Mouse (Mus musculus) right cerebral cortex, postnatal 36 days (tissue): ENCODE results near the gene Gm49711.

Source experiments
- DNase-seq, 2 experiments: peaks; one replicate each; pipeline ENCODE4 v3.0.0; 2022; ENCODE audit warnings: low spot score in 2 of 2, mixed read lengths in 1 of 2

Gm49711 gene

DNA sequence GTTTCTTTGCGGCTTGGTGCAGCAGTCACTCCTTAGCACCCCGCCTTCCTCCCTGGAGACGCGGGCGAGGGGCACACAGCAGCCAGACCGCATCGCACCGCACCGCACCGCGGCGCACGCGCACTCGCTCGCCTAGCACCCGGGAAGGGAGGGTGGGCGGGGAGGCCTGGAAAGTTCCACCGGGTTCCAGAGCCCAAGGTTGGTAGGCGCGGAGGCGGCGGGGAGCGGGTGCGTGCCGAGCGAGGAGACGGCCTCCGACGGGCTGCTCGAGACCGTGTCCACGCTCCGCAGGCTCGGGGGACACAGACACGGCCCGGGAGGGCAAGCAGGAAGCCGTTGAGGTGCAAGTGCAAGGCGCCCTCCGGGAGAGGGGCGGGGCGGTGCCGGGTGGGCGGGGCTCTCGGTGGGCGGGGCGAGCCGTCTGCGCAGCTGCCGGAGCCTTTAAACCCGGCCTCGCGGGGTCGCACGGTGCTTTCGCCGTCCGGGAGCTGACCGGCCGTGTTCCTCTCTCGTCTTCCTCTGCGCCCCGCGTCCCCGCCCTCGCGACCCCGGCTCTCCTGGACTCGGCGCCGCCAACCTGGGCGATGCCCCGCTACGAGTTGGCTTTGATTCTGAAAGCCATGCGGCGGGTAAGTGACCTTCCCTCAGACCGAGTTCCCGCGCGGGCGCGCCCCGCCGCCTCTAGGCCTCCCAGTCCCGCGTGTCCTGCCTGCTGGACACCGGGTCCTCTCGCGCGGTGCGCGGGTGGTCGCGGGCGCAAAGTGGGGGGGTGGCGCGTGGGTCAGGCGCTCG, at the start of gene Gm49711, which contains the start of the genes Mrps6 and Slc5a3:
Gene Gm49711 (plus strand): TSS at position 465 of the 792 bp plus-strand sequence.
Gene Mrps6 (plus strand): TSS at position 419 of the 792 bp plus-strand sequence.
Gene Slc5a3 (plus strand): TSS at position 471 of the 792 bp plus-strand sequence.
- DNase-seq, result peak; percentile 80 to 81

DNA sequence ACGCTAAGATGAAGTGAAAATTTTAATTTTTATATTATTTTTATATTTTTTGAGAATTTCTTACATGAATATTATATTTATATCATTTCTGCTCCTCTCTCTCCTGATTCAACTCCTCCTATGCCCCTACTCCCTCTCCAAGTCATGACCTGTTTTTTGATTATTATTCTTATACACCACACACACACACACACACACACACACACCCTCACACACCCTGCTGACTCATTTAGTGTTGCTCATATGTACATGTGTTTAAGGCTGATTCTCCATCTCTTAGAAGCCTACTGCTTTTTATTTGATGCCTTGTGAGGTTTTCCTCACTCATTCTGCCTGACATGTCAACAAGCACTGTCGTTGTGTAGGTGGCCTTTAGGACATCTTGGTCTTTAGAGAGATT, 48.5 kb upstream of the Gm49711 start:
- DNase-seq, result no peak

DNA sequence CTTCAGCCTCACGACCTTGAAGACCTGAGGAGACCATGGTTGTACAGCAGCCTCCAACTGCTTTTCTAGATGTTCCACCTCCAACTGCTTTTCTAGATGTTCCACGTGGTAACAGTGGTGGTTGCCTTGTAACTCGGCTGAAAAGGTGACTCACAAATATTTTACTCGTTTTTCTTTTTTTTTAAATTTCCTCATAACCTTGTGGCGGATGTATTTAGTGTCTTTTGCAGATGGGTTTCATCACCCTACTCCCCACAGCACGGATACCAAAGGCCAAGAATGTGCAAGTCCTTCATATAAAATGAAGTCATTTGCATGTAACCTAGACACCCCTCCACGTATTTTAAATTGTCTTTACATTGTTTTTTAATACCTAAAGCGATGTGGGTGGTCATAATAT, 41.3 kb upstream of the Gm49711 start:
- no peak for DNase-seq

DNA sequence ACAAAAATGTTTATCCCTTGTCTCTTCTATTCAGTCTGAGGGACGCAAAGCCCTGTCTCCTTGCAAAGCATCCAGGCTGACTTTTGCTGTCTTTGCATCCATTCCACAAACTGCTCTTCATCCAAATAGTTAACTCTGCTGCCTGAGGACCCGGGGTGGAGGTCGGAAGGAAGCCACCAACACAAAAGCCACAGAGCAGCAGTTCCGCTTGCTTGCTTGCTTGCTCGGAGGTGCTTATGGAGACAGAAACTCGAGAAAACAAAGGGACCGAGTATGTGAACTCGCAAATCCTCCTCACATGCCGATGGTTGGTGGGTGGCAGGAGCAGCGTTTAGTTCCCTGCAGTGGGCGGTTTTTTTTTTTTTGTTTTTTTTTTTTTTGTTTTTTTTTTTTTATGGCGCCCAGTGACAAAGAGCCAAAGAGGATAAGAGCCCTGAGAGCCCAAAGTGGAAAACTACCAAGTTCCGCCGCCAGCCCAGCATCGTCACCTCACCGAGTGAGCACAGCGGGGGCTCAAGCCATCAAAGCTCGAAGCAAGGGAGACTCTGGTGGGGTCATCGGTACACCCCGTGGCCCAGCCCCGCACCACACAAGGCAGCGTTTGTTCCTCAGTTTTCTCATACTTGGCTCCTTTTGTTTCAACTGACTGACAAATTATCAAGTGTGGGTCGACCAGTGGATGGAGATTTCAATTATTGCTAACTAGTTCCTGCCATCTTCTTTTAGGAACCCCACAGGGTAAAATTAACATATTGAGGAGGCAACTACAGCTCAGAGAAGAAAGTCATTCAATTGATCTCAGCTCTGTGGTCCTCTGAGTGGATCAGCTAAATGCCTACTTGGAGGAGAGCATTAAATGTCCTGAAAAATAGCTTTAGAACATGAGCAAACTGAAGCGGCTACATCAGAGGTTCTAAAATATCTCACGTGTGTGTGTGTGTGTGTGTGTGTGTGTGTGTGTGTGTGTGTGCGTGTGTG, 38.7 kb upstream of the Gm49711 start:
- DNase-seq, result no peak

DNA sequence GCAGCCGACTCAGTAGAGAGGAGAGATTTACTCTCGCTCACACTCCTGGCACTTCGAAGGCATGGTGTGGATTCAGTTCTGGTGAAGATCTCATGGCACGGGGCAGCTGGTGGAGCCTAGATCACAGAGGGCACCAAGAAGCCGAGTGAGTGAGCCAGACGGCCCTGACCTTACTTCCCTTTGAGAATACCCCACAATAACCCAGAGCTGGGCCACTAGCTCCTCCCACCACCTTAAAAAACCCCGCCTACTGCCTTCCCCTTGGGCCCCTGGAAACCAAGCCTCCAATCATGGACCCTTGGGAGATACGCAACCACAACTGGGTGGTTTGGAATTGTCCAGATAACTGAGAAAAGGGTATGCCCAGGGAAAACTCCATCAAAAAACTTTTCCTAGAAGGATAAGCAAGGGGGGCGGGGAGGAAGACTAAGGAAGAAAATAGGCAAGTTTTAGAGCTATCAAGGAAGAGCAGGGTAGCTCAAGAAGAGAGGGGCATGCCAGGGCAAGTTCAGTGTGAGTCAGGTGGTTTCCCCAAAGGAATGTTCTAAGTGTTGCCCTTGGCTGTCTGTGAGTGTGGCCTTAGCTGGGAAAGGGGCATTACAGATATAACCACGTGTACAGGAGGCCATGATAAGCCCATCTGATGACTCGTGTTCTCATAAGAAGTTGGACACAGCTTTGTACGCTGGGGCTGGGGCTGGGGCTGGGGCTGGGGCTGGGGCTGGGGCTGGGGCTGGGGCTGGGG, 36.3 kb upstream of the Gm49711 start:
- DNase-seq, result no peak

DNA sequence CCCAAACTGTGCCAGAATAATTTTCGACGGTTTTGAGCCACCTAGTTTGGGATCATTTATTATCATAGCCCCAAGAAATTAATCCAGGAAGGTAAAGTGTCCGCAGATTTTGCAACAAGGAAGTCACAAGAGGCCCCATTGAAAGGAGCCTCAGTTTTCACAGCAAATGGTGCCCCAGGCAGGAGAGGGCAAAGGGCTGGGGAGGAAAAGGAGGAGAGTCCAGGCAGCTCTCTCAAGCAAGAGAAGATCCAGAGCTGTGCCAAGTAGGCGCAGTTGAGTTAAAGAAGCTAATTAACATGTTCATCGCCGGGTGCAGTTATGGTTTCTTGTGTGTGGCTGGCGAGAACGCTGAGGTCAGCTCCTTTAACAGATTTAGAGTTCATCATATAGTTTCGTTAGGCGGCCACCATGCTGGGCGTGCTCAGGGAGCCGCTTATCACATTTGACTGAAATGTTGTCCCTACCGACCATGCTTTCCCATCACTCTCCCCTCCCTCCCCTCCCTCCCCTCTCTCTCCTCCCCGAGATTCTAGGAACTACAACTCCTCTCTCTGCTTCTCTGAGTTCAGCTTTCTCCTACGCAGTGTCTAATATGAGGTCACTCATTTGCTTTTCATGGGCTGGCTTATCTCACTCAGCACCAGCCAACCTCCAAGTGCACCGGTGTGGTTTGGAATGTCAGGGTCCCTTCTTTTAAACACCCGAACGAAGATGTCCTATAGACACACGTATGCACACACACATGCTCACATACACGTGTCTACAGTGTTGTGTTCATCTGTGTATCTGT, 35.4 kb upstream of the Gm49711 start:
- no peak for DNase-seq

DNA sequence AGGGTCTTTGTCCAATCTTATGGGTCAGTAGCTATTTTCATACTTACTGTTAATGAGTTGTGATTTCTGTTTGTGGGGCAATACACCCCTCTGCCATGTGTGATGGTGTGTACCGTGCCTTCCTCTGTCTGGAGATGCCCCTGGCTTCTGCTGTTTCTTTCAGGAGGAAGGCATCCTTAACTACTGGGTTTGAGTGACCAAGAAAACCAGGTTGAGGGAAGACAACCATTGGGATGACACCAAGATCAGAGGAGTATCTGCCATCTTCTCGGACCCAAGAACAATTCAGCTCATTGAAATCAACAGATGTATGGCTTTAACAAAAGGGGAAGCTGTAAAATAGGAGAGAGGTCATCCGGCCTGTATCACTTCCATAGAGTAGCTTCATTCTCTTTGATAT, 24.8 kb upstream of the Gm49711 start:
- DNase-seq, result no peak

DNA sequence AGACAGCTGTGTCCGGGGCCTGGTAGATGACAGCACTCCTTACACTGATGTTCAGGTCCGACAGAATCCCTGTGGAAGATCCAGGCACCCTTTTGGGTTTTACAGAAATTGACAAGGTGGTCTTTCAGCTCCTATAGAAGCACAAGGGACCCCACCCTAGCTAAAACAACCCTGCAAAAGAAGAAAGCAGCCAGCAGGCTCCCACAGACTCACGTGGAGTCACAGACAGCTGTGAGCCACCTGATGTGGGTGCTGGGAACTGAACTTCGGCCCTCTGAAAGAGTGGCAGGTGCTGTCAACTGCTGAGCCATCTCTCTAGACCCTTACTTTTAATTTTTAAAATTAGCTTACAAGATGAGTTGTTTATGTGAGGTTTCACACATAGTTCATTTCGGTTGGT, 23.4 kb upstream of the Gm49711 start:
- DNase-seq, result no peak

DNA sequence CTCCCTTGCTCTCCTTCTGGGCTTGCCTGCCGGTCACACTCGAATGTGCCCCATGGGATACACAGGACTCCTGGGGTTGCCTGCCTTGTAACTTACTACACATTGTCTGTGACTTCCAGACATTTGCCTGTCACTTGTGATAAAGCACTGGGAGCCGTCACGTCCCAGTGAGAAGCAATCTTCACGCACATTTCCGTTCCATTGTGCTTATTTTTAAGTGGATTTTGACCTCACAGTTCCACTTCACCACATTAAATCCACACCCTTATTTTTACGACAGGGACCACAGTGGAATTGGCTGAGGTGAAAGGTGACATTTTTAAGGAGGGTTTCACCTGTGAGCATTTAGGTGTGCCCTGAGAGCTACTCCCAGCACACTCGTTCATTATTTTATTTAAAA, 21.4 kb upstream of the Gm49711 start:
- no peak for DNase-seq

DNA sequence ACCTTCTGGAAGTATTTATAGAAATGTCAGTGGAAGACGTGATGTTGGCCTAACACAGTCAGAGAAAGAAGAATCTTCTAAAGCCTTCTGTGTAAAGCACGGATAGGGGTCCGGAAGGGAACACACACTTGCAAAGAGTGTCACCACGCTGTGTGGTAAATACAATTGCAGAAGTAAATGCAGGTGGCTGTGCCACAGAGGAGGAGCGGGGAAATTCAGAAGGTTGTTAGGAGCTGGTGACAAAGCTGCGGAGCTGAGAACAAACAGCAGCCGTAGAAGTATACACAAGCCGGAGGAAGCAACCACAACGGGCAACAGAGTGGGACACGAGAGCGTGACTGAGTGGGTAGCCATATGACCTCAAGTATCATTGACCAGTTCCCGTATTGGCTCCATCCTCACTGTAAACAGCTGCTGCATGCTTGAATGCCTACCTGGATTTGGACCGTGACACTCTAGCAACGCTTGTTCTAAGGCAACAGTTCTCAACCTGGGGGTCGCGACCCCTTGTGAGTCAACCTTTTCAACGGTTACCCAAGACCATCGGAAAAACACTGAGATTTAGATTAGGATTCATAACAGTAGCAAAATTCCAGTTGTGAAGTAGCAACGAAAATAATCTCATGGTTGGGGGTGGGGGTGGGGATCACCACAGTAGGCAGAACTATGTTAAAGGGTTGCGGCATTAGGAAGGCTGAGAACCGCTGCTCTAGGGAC, 20.1 kb upstream of the Gm49711 start:
- DNase-seq, result no peak

DNA sequence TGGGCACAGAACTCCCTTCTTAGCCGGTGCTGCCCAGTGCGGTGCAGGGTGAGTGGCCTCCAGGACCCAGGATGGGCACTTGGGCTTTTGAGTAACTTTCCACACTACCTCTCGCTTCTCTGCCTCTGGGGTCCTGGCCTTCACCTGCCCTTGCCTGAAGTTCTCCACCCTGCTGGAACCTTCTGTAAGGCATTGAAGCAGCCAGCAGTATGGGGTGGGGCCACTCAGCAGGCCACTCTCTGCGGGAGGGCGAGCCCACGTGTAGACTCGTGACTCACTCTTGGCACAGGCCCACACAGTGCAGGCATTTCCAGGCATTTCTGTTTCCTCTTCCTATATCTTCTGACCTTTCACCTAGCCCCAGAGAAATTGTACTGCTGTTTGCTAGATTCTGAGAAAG, 18.7 kb upstream of the Gm49711 start:
- no peak for DNase-seq

DNA sequence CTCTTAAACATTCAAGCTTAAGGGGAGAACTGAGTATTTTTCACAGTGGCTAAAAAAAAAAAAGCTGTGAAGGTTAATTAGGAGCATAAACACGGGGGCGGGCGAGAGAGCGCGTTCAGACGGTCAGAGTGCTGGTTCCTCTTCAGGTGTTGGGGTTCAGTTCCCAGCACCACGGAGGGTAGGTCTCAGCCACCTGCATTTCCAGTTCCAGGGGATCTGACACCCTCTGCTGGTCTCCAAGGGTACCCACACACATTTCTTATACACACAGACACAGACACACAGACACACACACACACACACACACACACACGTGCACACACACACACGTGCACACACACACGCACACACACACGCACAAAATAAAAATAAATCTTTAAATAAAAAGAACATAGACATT, 18.1 kb upstream of the Gm49711 start:
- DNase-seq, result no peak

DNA sequence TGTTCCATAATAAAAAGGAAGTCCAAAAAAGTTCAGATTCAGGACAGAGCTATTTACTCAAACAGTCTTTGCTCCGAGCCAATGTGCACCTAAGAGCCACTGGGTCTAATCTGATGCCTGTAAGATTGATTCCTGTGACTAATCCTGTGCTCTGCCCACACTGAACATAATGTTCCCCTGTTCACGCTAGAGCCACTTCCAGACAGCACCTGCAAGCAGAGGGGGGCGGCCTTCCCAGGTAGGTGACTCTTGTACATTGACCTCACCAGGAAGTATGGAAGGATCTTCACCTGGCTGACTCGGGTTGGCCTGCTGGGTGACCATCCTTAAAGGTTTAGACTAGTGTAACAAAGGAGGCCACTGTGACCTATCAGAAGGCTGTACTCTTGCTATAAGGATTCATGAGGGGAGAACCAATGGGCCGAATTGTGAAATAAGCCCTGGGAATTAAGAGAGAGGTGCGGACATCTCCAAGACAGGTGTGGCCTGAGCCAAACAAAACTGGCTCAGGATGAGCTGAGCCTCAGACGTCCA, 6.3 kb upstream of the Gm49711 start:
- DNase-seq, result no peak

DNA sequence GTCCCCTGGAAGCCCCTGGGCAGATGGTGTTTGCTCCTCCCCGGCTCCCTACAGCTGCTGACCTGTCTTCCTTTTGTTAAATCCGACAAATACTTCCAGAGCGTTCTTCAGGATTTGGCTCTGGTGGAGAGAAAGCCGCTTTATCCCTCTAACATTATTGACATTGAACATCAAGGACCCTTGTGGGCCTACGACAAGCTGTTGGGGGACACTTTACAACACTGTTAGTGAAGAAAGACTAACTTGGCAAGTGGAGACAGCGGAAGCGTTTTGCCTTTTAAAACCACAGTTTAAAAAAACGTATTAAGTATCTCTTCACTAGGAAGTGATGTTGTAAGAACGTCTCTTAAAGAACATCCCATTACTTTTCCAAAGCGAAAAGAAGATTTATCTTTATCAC, 5.5 kb upstream of the Gm49711 start:
- no peak for DNase-seq

DNA sequence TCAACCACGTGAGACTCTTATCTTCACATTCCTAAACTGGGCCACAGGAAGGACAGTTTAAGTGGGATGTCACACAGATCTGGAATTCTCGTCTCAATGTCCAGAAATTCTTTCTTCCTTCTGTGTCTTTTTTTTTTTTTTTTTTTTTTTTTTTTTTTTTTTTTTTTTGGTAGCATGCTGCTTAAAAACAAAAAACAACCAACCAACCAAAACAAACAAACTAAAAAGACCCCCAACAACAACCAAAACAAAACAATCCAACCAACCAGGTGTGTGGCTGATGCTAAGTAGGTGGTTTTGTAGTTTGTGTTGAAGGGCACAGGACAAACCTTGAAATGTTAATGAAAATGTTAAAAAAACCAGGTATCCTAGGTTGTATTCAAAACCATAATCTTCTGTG, 1.4 kb upstream of the Gm49711 start:
- DNase-seq, result no peak

DNA sequence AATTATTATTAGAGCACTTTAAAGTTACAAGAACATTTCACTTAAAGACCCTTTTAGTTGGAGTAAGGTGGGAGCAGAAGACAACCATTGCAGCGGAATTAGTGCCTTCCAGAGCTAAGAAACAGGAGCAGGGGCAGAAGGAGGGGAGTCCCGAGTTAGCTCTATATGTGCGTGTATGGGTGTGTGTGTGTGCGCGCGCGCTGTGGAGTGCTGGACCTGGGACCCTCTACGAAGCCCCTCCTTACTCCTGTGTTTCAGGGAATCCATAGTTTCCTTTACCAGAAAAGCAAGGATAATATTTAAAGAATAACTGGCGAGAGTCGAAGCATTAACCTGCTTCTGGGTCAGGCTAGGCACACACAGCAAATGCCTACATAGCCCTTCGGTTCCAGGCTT, 662 bp upstream of the Gm49711 start:
- DNase-seq, result peak in 1 of 2 experiments; percentile 6

DNA sequence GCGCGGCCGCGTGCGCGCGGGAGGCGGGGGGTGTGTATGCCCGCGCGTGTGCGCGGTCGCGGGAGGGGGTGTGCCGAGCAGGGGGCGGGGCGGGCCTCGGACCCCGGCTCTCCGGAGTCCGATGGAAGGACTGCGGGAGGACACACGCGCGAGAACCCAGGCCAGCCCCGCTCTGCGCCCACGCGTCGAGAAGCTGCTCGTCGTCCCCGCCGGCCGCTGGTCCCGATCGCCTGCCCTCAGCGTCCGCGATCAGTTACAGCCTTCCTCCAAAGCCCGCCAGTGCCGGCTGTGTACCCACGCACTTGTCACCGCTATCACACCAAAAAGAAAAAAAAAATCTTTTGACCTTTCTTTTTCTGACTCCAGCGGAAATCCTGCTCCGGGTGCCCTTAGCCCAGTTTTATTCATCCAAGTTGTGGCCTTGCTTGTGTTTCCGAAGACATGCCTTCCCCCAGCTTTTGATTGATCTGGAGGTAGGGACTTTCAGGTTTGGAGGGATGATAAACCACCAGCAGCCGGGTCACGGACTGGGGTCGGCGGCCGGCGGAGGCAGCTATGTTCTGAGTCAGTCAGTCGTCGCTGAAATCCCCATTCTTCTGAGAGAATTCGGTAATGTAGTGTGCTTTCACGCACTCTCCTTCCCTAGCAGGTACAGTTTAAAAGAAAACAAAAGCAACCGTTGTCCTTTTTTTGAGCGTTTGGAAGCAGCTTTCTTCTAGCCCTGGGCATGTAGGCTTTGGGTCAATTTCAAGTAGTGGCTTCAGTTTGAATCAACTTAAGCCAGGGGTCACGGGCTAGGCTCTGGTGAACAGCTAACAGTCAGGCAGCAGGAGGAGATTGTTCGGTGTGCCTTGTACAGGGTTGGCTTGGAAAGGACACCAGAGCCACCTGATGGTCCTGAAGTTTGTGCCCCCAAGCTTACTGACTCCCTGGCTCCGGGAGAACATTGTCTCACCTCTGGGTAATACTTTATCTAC, 816 bp downstream of the Gm49711 start:
- peak in 1 of 2 experiments; percentile 9 for DNase-seq

DNA sequence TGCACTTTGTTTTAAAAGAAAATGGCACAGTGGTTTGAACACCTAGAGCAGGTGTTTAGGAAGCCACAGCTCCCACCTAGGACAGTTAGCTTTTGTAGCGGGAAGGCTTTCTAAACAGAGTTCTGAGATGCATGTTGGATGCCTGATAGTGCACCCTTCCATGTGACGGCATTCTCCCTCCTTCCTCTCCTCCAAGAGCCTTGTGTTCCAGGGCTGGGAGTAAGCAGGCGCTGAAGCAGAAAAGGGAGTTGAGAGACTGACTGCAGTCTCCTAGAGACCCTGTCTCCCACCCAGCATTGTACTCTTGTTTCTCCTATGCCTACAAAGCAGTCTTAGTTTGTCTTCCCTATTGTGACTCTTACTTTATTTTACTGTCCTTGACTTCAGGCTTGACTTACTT, 2.1 kb downstream of the Gm49711 start:
- DNase-seq, result no peak

DNA sequence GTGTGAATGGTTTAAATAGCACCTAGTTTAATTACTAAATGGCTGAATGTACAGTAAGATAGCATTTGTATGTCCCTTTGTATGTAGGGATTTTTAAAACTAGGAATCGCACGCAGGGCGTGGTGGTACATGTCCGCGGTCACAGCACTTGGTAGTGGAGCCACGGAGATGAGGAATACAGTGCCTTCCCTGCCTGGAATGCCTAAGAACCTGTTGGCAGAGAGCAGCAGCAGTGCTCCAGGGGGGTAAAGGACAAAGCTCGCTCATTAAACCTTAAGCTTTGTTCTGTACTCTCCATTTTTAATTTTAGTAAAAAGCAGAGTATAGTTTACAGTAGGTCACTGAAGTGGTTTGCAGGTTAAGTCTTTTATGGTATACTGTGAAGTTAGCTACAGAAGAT, 3.5 kb downstream of the Gm49711 start:
- DNase-seq, result no peak
